Mouse (Mus musculus): Measurements from ENCODE around the gene Sec62. TPM values are rescaled to one million over a fixed set of nuclear protein-coding genes. Genes with fewer than 3 reads are reported as not detected.
A peak's percentile ranks its signal among the peaks of the same experiment; 100 is the strongest.

Gene Sec62
- total and polyA plus RNA-seq, 2 experiments from 2014 or later, result 17.7 to 76.0 TPM

GRCm38 (mm10) chr3:30764877-30765276, 27.8 kb upstream of the Sec62 start:
- no peaks in the 10 kb centered on the region for H3K36me3 ChIP-seq (replicated peaks; ENCODE audit: control insufficient read depth, insufficient read depth, low read length)
- no peaks in the 10 kb centered on the region for H3K27me3 ChIP-seq (ENCODE audit: control insufficient read depth, insufficient read depth, low read length)
- no peak for DNase-seq (ENCODE audit: low spot score)
- no peaks in the 10 kb centered on the region for H3K9me3 ChIP-seq (replicated peaks; ENCODE audit: control insufficient read depth, low read length)
- 86% methylated on average over 4 of the region's 4 CpGs for WGBS
- no peak overlapping the region for H3K9ac ChIP-seq (replicated peaks; ENCODE audit: low read depth, low read length)
- ATAC-seq (ENCODE audit: insufficient read depth, low read depth), result no peak
- H3K4me1 ChIP-seq (ENCODE audit: control insufficient read depth, insufficient read depth), result no peaks in the 10 kb centered on the region
- H3K4me3 ChIP-seq (ENCODE audit: low read depth, low read length), result no peak overlapping the region
- TF ChIP-seq CTCF (IDR thresholded peaks at IDR 0.05; ENCODE audit: low read depth) (no peak), EP300 (IDR thresholded peaks at IDR 0.05; ENCODE audit: low read depth) (no peak)
- no peak overlapping the region for H3K4me2 ChIP-seq (ENCODE audit: low read depth, low read length)
- H3K27ac ChIP-seq (ENCODE audit: low read depth), result no peak overlapping the region

GRCm38 (mm10) chr3:30765311-30766027, 27.2 kb upstream of the Sec62 start:
- Histone ChIP-seq H3K9me3 (replicated peaks; ENCODE audit: control insufficient read depth, low read length) (no peaks in the 10 kb centered on the region), H3K36me3 (replicated peaks; ENCODE audit: control insufficient read depth, insufficient read depth, low read length) (no peaks in the 10 kb centered on the region), H3K4me1 (ENCODE audit: control insufficient read depth, insufficient read depth) (no peaks in the 10 kb centered on the region), H3K27me3 (ENCODE audit: control insufficient read depth, insufficient read depth, low read length) (no peaks in the 10 kb centered on the region), H3K4me3 (ENCODE audit: low read depth, low read length) (no peak overlapping the region), H3K27ac (ENCODE audit: low read depth) (no peak overlapping the region), H3K9ac (replicated peaks; ENCODE audit: low read depth, low read length) (no peak overlapping the region), H3K4me2 (ENCODE audit: low read depth, low read length) (peak overlapping the region; percentile 38; the same call in 1 of the 2 replicates)
- TF ChIP-seq EP300 (IDR thresholded peaks at IDR 0.05; ENCODE audit: low read depth) (no peak), CTCF (IDR thresholded peaks at IDR 0.05; ENCODE audit: low read depth) (no peak)
- WGBS, result 50% methylated on average over 10 of the region's 10 CpGs
- ATAC-seq (ENCODE audit: insufficient read depth, low read depth) (peak; percentile 82), DNase-seq (ENCODE audit: low spot score) (peak; percentile 28)

GRCm38 (mm10) chr3:30766177-30766576, 26.5 kb upstream of the Sec62 start:
- WGBS, result 24% methylated on average over 7 of the region's 7 CpGs
- peak overlapping the region; percentile 38; the same call in 1 of the 2 replicates for H3K4me2 ChIP-seq (ENCODE audit: low read depth, low read length)

GRCm38 (mm10) chr3:30767271-30767670, 25.4 kb upstream of the Sec62 start:
- WGBS, result 74% methylated on average over 6 of the region's 6 CpGs
- H3K9me3 ChIP-seq (replicated peaks; ENCODE audit: control insufficient read depth, low read length), result no peaks in the 10 kb centered on the region
- DNase-seq (ENCODE audit: low spot score), result no peak

More at GRCm38 (mm10) chr3:30766177-30766576, 26.5 kb upstream of the Sec62 start:
- TF ChIP-seq CTCF (IDR thresholded peaks at IDR 0.05; ENCODE audit: low read depth) (no peak), EP300 (IDR thresholded peaks at IDR 0.05; ENCODE audit: low read depth) (no peak)
- Histone ChIP-seq H3K4me1 (ENCODE audit: control insufficient read depth, insufficient read depth) (no peaks in the 10 kb centered on the region), H3K9me3 (replicated peaks; ENCODE audit: control insufficient read depth, low read length) (no peaks in the 10 kb centered on the region), H3K4me3 (ENCODE audit: low read depth, low read length) (no peak overlapping the region), H3K27me3 (ENCODE audit: control insufficient read depth, insufficient read depth, low read length) (no peaks in the 10 kb centered on the region), H3K36me3 (replicated peaks; ENCODE audit: control insufficient read depth, insufficient read depth, low read length) (no peaks in the 10 kb centered on the region), H3K9ac (replicated peaks; ENCODE audit: low read depth, low read length) (no peak overlapping the region), H3K27ac (ENCODE audit: low read depth) (no peak overlapping the region)
- DNase-seq (ENCODE audit: low spot score) (peak; percentile 37), ATAC-seq (ENCODE audit: insufficient read depth, low read depth) (peak; percentile 80)

GRCm38 (mm10) chr3:30769755-30770515, 22.7 kb upstream of the Sec62 start:
- Histone ChIP-seq H3K9ac (replicated peaks; ENCODE audit: low read depth, low read length) (no peak overlapping the region), H3K27ac (ENCODE audit: low read depth) (no peak overlapping the region), H3K4me1 (ENCODE audit: control insufficient read depth, insufficient read depth) (no peaks in the 10 kb centered on the region), H3K36me3 (replicated peaks; ENCODE audit: control insufficient read depth, insufficient read depth, low read length) (no peaks in the 10 kb centered on the region), H3K4me2 (ENCODE audit: low read depth, low read length) (no peak overlapping the region), H3K4me3 (ENCODE audit: low read depth, low read length) (no peak overlapping the region), H3K27me3 (ENCODE audit: control insufficient read depth, insufficient read depth, low read length) (no peaks in the 10 kb centered on the region), H3K9me3 (replicated peaks; ENCODE audit: control insufficient read depth, low read length) (no peaks in the 10 kb centered on the region)
- no peak for ATAC-seq (ENCODE audit: insufficient read depth, low read depth)
- WGBS, result 58% methylated on average over 10 of the region's 10 CpGs
- TF ChIP-seq EP300 (IDR thresholded peaks at IDR 0.05; ENCODE audit: low read depth) (no peak), CTCF (IDR thresholded peaks at IDR 0.05; ENCODE audit: low read depth) (no peak)
- DNase-seq (ENCODE audit: low spot score), result no peak

More at GRCm38 (mm10) chr3:30767271-30767670, 25.4 kb upstream of the Sec62 start:
- no peak overlapping the region for H3K4me2 ChIP-seq (ENCODE audit: low read depth, low read length)
- ATAC-seq (ENCODE audit: insufficient read depth, low read depth), result no peak
- no peaks in the 10 kb centered on the region for H3K4me1 ChIP-seq (ENCODE audit: control insufficient read depth, insufficient read depth)
- H3K4me3 ChIP-seq (ENCODE audit: low read depth, low read length), result no peak overlapping the region
- no peaks in the 10 kb centered on the region for H3K36me3 ChIP-seq (replicated peaks; ENCODE audit: control insufficient read depth, insufficient read depth, low read length)
- no peak overlapping the region for H3K27ac ChIP-seq (ENCODE audit: low read depth)
- no peaks in the 10 kb centered on the region for H3K27me3 ChIP-seq (ENCODE audit: control insufficient read depth, insufficient read depth, low read length)
- no peak for TF ChIP-seq CTCF (IDR thresholded peaks at IDR 0.05; ENCODE audit: low read depth)
- no peak for TF ChIP-seq EP300 (IDR thresholded peaks at IDR 0.05; ENCODE audit: low read depth)
- no peak overlapping the region for H3K9ac ChIP-seq (replicated peaks; ENCODE audit: low read depth, low read length)
